Mouse (Mus musculus) right cerebral cortex, postnatal 4 days (tissue): ENCODE measurements around the gene Olfr25.

Experiments used
- DNase-seq: peaks from one replicate; pipeline ENCODE4 v3.0.0-alpha.2; 2022

Olfr25 gene

GRCm38 (mm10) chr9:38328760-38329159 lies at the start of gene Olfr25:
Gene Olfr25, plus strand, starts transcription at chr9:38329060.
- no peak for DNase-seq

GRCm38 (mm10) chr9:38290807-38291206 lies 38.1 kb upstream of the Olfr25 start, which contains the start of gene Olfr896-ps1:
Gene Olfr896-ps1, plus strand, starts transcription at chr9:38291107.
- no peak for DNase-seq

GRCm38 (mm10) chr9:38348111-38348510 lies 19.3 kb downstream of the Olfr25 start, which contains the start of gene Olfr898:
Gene Olfr898, plus strand, starts transcription at chr9:38348411.
- no peak for DNase-seq

DNA sequence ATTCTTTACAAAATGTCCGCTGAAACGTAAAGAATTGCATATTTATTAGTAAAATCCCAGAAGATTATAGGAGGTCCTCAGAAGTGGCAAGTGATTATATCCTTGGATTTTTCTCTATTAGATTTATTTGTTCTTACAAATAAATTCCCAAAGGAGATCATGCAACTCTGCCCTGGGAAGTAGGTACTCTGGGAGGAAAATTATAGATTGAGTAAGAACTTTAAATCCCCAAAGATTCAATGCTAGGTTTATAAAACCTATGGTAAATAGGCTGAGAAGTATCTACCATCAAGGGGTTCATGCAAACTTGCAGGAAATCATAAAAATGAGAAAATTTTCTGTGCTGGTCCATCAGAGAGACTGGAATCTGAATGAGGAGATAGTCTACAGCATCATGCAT lies 37.7 kb downstream of the Olfr25 start, which contains the start of gene Olfr250:
Gene Olfr250 (plus strand): TSS at position 301 of the 400 bp plus-strand sequence.
- DNase-seq = no peak

DNA sequence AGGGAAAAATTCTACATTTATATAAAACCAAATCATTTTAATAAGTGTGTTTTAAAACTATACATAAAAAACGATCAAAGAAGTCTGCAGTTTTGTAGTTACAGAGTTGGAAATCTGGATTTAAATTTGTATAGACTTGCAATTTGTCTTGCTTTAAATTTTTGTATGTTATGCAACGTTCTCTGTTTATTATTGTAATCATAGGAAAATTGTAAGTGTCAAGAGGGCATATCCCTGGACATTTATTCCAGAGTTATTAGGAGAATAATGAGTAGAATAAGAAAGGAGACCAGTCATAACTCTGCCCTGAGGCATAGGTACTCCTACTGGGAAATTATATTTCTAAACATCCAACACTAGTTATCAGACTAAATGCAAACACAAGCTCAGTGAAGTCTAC lies 47.9 kb downstream of the Olfr25 start, which contains the start of gene Olfr251:
Gene Olfr251 (plus strand): TSS at position 301 of the 400 bp plus-strand sequence.
- no peak for DNase-seq
